Mouse (Mus musculus) brain, adult 2 months (tissue): ENCODE results near the gene Olfr27.

Experiments
- DNase-seq: peaks from one replicate; pipeline ENCODE4 v3.0.0; 2011; ENCODE audit warnings: low read depth, low spot score

Olfr27 gene

GRCm38 (mm10) chr9:39127831-39128230, at the start of gene Olfr27:
Gene Olfr27, plus strand, starts transcription at chr9:39128131.
- DNase-seq, result no peak

GRCm38 (mm10) chr9:39078787-39079186, 49.1 kb upstream of the Olfr27 start, which contains the start of gene Olfr938:
Gene Olfr938, minus strand, starts transcription at chr9:39078887.
- no peak for DNase-seq

- DNase-seq, result no peak
Observed at GRCm38 (mm10) chr9:39127326-39127725, 605 bp upstream of the Olfr27 start.

GRCm38 (mm10) chr9:39152401-39152800, 24.5 kb downstream of the Olfr27 start:
- no peak for DNase-seq

- no peak for DNase-seq
Observed at GRCm38 (mm10) chr9:39166004-39166403, 38.1 kb downstream of the Olfr27 start, which contains the start of gene Olfr943. Gene Olfr943, plus strand, starts transcription at chr9:39166304.
